Mouse (Mus musculus): Measurements from ENCODE around the gene Prorsd1. TPM values are rescaled to one million over a fixed set of nuclear protein-coding genes. Genes with fewer than 3 reads are reported as not detected.

Prorsd1 gene
- 66.8 TPM for polyA plus RNA-seq (2014; fragmentation: Illumina TruSeq; extraction: RNeasy Lipid Tissue Mini Kit (QIAGEN cat#74804); ENCODE audit: low read depth, low replicate concordance)

DNA sequence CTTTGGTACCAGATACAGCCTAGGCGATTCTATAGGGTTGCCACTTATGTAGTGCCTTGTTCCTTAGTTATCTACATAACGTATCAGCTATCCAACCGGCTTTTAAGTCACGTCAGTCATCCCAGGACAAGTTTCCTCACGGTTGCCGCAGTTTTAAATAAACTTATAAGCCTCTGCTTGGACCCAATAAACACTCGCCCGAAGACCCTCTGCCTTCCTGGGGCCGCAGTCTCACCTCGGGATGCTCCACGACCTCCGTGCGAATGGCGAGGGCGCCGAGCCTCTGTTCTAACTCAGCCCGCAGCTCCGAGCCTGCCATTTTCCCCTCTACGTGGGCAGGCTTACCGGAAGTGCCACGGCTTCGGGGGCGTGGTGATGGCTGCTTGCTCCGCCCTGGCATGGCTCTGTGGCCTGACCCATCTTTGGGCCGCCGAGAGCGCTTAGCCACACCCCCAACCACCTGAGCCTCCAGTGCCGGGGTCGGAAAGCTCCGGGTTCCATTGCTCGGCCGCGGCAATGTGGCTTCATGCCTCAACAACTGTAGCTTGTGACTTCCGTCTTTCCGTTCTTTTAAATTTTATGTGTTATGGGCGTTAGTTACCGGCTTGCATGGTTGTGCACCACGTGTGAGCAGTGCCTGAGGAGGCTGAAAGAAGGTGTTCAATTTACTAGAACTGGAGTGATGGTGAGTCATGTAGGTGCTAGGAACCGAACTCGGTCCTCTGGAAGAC lies at the start of gene Prorsd1:
Gene Prorsd1 (minus strand): TSS at position 352 of the 731 bp plus-strand sequence.

GRCm38 (mm10) chr11:29547752-29548503 lies 33.1 kb upstream of the Prorsd1 start, which contains the start of the genes Clhc1 and Rps27a:
Gene Clhc1, plus strand, starts transcription at chr11:29547950.
Gene Rps27a, minus strand, starts transcription at chr11:29548109.

GRCm38 (mm10) chr11:29525988-29526794 lies 11.4 kb upstream of the Prorsd1 start, which contains the start of gene Mtif2:
Gene Mtif2, plus strand, starts transcription at chr11:29526408.

Other genes starting within 250 kb of the Prorsd1 start
- gene Ccdc88a, start 141.4 kb downstream of the Prorsd1 start, polyA plus RNA-seq (2014; fragmentation: Illumina TruSeq; extraction: RNeasy Lipid Tissue Mini Kit (QIAGEN cat#74804); ENCODE audit: low read depth, low replicate concordance), result 12.1 TPM
- gene Mtif2, start 11.4 kb upstream of the Prorsd1 start, polyA plus RNA-seq (2014; fragmentation: Illumina TruSeq; extraction: RNeasy Lipid Tissue Mini Kit (QIAGEN cat#74804); ENCODE audit: low read depth, low replicate concordance), result 75.4 TPM
- 0.97 TPM for gene Clhc1, start 32.9 kb upstream of the Prorsd1 start, polyA plus RNA-seq (2014; fragmentation: Illumina TruSeq; extraction: RNeasy Lipid Tissue Mini Kit (QIAGEN cat#74804); ENCODE audit: low read depth, low replicate concordance)
- gene Rps27a, start 33.1 kb upstream of the Prorsd1 start, polyA plus RNA-seq (2014; fragmentation: Illumina TruSeq; extraction: RNeasy Lipid Tissue Mini Kit (QIAGEN cat#74804); ENCODE audit: low read depth, low replicate concordance), result 1,137 TPM
- 424 TPM for gene Rtn4, start 177.9 kb upstream of the Prorsd1 start, polyA plus RNA-seq (2014; fragmentation: Illumina TruSeq; extraction: RNeasy Lipid Tissue Mini Kit (QIAGEN cat#74804); ENCODE audit: low read depth, low replicate concordance)